Mouse (Mus musculus): ENCODE measurements at regions not wholly inside any gene's neighbourhood (a gene's known extent, or its start where the extent isn't known, plus 50 kb on each side); places are given as distances from the start of the nearest gene placed in this dataset.

GRCm38 (mm10) chr2:12697209-12697608 lies 226.6 kb upstream of the Pter start:
- no peak for TF ChIP-seq CTCF (IDR thresholded peaks at IDR 0.05; ENCODE audit: control insufficient read depth, insufficient read depth, low read length)
- WGBS, result 72% methylated on average over 1 of the region's 1 CpGs
- H3K27ac ChIP-seq (ENCODE audit: control insufficient read depth, insufficient read depth, low read depth, low read length, poor library complexity), result no peak overlapping the region
- H3K4me3 ChIP-seq (replicated peaks; ENCODE audit: control insufficient read depth, low read depth, low read length), result no peak overlapping the region
- no peaks in the 10 kb centered on the region for H3K4me1 ChIP-seq (ENCODE audit: control insufficient read depth, insufficient read depth, low read length)

DNA sequence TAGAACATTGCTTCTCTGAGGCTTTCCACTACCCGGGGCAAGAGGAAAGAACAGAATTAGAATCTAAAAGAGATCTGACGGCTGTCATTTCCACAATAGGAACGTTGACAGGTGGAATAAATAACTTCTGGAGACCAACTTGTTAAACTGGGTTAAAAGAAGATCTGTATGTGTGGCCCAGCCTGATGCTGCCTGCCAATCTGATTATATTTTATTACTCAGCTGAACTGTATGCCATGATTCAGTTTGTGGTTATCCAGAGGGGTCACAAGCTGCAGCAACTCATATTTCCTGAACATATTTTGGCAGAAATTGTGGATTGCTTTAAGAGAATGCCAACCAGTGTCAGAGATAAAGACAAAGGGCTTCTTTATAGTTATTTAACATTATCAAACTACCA lies 224.5 kb upstream of the Pter start:
- H3K4me1 ChIP-seq (ENCODE audit: control insufficient read depth, insufficient read depth, low read length), result no peaks in the 10 kb centered on the region
- H3K27ac ChIP-seq (ENCODE audit: control insufficient read depth, insufficient read depth, low read depth, low read length, poor library complexity), result no peak overlapping the region
- H3K4me3 ChIP-seq (replicated peaks; ENCODE audit: control insufficient read depth, low read depth, low read length), result no peak overlapping the region
- 63% methylated on average over 3 of the region's 3 CpGs for WGBS
- TF ChIP-seq CTCF (IDR thresholded peaks at IDR 0.05; ENCODE audit: control insufficient read depth, insufficient read depth, low read length), result no peak
- no peak for TF ChIP-seq POLR2A (IDR thresholded peaks at IDR 0.05; ENCODE audit: borderline replicate concordance, control insufficient read depth, low read depth, low read length)

- Histone ChIP-seq H3K27ac (ENCODE audit: control insufficient read depth, insufficient read depth, low read depth, low read length, poor library complexity) (no peak overlapping the region), H3K4me1 (ENCODE audit: control insufficient read depth, insufficient read depth, low read length) (no peaks in the 10 kb centered on the region), H3K4me3 (replicated peaks; ENCODE audit: control insufficient read depth, low read depth, low read length) (no peak overlapping the region)
- no peak for TF ChIP-seq POLR2A (IDR thresholded peaks at IDR 0.05; ENCODE audit: borderline replicate concordance, control insufficient read depth, low read depth, low read length)
- no peak for TF ChIP-seq CTCF (IDR thresholded peaks at IDR 0.05; ENCODE audit: control insufficient read depth, insufficient read depth, low read length)
- WGBS, result 77% methylated on average over 3 of the region's 3 CpGs
Observed at GRCm38 (mm10) chr2:12707514-12707913, 216.3 kb upstream of the Pter start.

- Histone ChIP-seq H3K27ac (ENCODE audit: control insufficient read depth, insufficient read depth, low read depth, low read length, poor library complexity) (no peak overlapping the region), H3K4me3 (replicated peaks; ENCODE audit: control insufficient read depth, low read depth, low read length) (no peak overlapping the region), H3K4me1 (ENCODE audit: control insufficient read depth, insufficient read depth, low read length) (no peaks in the 10 kb centered on the region)
- no peak for TF ChIP-seq POLR2A (IDR thresholded peaks at IDR 0.05; ENCODE audit: borderline replicate concordance, control insufficient read depth, low read depth, low read length)
- 0 out of 2 replicates have a peak, but pooled peaks have one; percentile 14 for TF ChIP-seq CTCF (IDR thresholded peaks at IDR 0.05; ENCODE audit: control insufficient read depth, insufficient read depth, low read length)
- 53% methylated on average over 16 of the region's 16 CpGs for WGBS
Observed at GRCm38 (mm10) chr2:12709156-12709923, 214.5 kb upstream of the Pter start.

DNA sequence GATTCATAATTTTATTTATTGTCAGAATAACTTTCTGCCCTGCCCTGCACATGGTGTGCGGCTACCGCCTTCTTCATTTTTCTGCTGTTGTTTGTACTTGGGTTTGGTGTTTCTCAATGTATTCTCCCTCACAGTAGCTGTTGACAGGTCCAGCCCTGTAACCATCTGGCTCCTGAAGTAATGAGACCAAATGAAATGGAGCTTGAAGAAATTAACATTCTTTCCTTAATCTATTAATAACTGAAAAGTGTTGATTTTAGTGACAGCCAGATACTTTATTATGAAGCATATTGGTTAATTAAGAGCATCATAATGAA lies 214.0 kb upstream of the Pter start:
- TF ChIP-seq CTCF (IDR thresholded peaks at IDR 0.05; ENCODE audit: control insufficient read depth, insufficient read depth, low read length) (no peak), POLR2A (IDR thresholded peaks at IDR 0.05; ENCODE audit: borderline replicate concordance, control insufficient read depth, low read depth, low read length) (no peak)
- H3K27ac ChIP-seq (ENCODE audit: control insufficient read depth, insufficient read depth, low read depth, low read length, poor library complexity), result no peak overlapping the region
- H3K4me3 ChIP-seq (replicated peaks; ENCODE audit: control insufficient read depth, low read depth, low read length), result no peak overlapping the region
- no peaks in the 10 kb centered on the region for H3K4me1 ChIP-seq (ENCODE audit: control insufficient read depth, insufficient read depth, low read length)
- 85% methylated on average over 2 of the region's 2 CpGs for WGBS

DNA sequence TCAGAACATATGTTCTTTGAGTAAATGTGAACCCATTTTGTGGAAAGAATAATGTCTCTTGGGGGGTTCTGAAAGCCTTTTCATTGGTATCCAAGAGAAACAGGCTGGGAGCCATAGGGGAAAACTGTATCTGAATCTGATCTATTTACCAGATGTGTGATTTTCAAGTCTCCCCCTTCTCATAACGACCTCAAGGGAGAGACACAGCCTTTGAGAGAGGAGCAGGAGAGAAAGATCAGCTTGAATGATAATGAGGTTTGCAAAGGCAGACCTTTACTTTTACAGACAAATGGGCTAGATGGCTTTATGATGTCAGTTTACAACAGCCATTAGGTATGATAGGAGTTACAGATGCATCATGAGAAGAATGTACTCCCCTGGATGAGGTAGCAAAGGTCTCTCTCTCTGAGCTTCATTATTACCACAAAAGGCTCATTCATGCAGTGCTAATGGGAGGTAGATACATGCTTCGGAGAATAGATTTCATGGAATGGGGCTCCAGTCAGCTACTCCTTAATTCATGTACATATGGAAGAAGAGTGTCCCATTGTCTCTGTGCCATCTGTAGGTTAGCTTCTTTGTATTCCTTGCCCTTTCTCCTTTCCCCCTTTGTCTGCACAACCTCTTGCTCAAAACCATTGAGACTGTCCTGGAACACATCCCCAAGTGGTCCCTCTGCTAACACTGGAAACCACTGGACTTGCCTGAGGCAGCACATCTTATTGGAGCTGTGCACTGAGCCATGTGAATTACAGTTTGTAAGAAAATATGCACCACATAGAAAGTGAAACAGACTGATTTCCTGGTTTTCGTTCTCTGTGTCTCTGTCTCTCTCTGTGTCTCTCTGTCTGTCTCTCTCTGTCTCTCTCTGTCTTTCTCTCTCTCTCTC lies 207.5 kb upstream of the Pter start:
- TF ChIP-seq POLR2A (IDR thresholded peaks at IDR 0.05; ENCODE audit: borderline replicate concordance, control insufficient read depth, low read depth, low read length) (no peak), CTCF (IDR thresholded peaks at IDR 0.05; ENCODE audit: control insufficient read depth, insufficient read depth, low read length) (no peak)
- WGBS, result 46% methylated on average over 3 of the region's 3 CpGs
- H3K4me3 ChIP-seq (replicated peaks; ENCODE audit: control insufficient read depth, low read depth, low read length), result no peak overlapping the region
- no peaks in the 10 kb centered on the region for H3K4me1 ChIP-seq (ENCODE audit: control insufficient read depth, insufficient read depth, low read length)
- H3K27ac ChIP-seq (ENCODE audit: control insufficient read depth, insufficient read depth, low read depth, low read length, poor library complexity), result no peak overlapping the region

GRCm38 (mm10) chr2:12729251-12729650 lies 194.6 kb upstream of the Pter start:
- H3K4me3 ChIP-seq (replicated peaks; ENCODE audit: control insufficient read depth, low read depth, low read length), result no peak overlapping the region
- WGBS, result 71% methylated on average over 4 of the region's 4 CpGs
- TF ChIP-seq CTCF (IDR thresholded peaks at IDR 0.05; ENCODE audit: control insufficient read depth, insufficient read depth, low read length) (no peak), POLR2A (IDR thresholded peaks at IDR 0.05; ENCODE audit: borderline replicate concordance, control insufficient read depth, low read depth, low read length) (no peak)

GRCm38 (mm10) chr2:12737140-12737539 lies 186.7 kb upstream of the Pter start:
- 46% methylated on average over 2 of the region's 2 CpGs for WGBS
- Histone ChIP-seq H3K27ac (ENCODE audit: control insufficient read depth, insufficient read depth, low read depth, low read length, poor library complexity) (no peak overlapping the region), H3K4me3 (replicated peaks; ENCODE audit: control insufficient read depth, low read depth, low read length) (no peak overlapping the region), H3K4me1 (ENCODE audit: control insufficient read depth, insufficient read depth, low read length) (no peaks in the 10 kb centered on the region)
- TF ChIP-seq POLR2A (IDR thresholded peaks at IDR 0.05; ENCODE audit: borderline replicate concordance, control insufficient read depth, low read depth, low read length), result no peak
- TF ChIP-seq CTCF (IDR thresholded peaks at IDR 0.05; ENCODE audit: control insufficient read depth, insufficient read depth, low read length), result no peak

More at GRCm38 (mm10) chr2:12729251-12729650, 194.6 kb upstream of the Pter start:
- Histone ChIP-seq H3K4me1 (ENCODE audit: control insufficient read depth, insufficient read depth, low read length) (no peaks in the 10 kb centered on the region), H3K27ac (ENCODE audit: control insufficient read depth, insufficient read depth, low read depth, low read length, poor library complexity) (no peak overlapping the region)
